Mouse (Mus musculus) stomach, postnatal 0 days (tissue): Measurements from ENCODE around the gene Aldh1l1.

ENCODE experiments used
- CTCF ChIP-seq: IDR thresholded peaks from 2 replicates; pipeline ENCODE4 v1.5.1; 2016; ENCODE audit warnings: antibody characterized with exemption, low read depth, mild to moderate bottlenecking, moderate library complexity
- EP300 ChIP-seq: optimal IDR thresholded peaks from 2 replicates; pipeline ENCODE3; 2016; ENCODE audit warnings: antibody characterized with exemption

DNA sequence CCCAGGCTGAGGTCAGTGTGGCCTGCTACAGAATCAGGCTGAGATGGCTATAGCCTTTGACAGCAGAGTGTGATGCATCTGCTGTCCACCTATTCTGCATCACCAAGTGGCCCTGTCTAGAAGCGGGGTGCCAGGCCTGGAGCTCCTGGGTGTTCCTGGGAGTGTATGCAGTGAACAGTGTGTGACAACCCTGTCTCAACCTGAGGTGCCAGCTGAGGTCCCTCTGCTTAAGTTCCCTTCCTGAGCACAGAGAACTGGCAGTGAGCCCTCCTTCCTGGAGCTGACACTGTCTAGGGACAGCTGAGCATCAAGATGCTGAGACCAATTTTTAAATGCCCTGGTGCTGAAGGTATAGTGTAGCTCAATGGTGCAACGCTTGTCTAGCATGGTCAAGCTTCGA is 13.5 kb upstream of the Aldh1l1 start:
- TF ChIP-seq CTCF (no peak), EP300 (no peak)
